Mouse (Mus musculus): ENCODE results near the gene Atp8b4. TPM values are rescaled to one million over a fixed set of nuclear protein-coding genes. Genes with fewer than 3 reads are reported as not detected.
"Not testable (repeated sequence)": the region's sequence is repeated elsewhere in the genome, so short reads cannot be mapped to it uniquely, and the experiment has no call there.

The Atp8b4 gene
- polyA plus RNA-seq, 1 experiment from 2014 or later = 0.12 TPM

- H3K9me3 ChIP-seq = no peaks in the 10 kb centered on the region
- no peaks in the 10 kb centered on the region for H3K36me3 ChIP-seq
- H3K4me3 ChIP-seq = no peak overlapping the region
- no peaks in the 10 kb centered on the region for H3K4me1 ChIP-seq (replicated peaks)
- no peak overlapping the region for H3K27ac ChIP-seq (replicated peaks)
- ATAC-seq (ENCODE audit: low FRiP score, low read depth) = no peak
- 94% methylated on average over 2 of the region's 2 CpGs for WGBS
- no peak overlapping the region for H3K9ac ChIP-seq
- no peaks in the 10 kb centered on the region for H3K27me3 ChIP-seq
- no peak overlapping the region for H3K4me2 ChIP-seq
These were observed 41.8 kb downstream of the Atp8b4 start for GRCm38 (mm10) chr2:126458661-126459060.

- not testable (repeated sequence) for H3K36me3 ChIP-seq; H3K4me1 ChIP-seq (replicated peaks); H3K9me3 ChIP-seq; H3K4me3 ChIP-seq; H3K27ac ChIP-seq (replicated peaks); H3K4me2 ChIP-seq; H3K9ac ChIP-seq; ATAC-seq (ENCODE audit: low FRiP score, low read depth); H3K27me3 ChIP-seq
- 57% methylated on average over 2 of the region's 2 CpGs for WGBS
These were observed 42.7 kb downstream of the Atp8b4 start for GRCm38 (mm10) chr2:126457759-126458158.

GRCm38 (mm10) chr2:126450937-126451302 lies 49.6 kb downstream of the Atp8b4 start:
- Histone ChIP-seq H3K4me2 (peak overlapping the region; percentile 28), H3K9ac (no peak overlapping the region), H3K27ac (replicated peaks) (peak overlapping the region; percentile 47), H3K4me3 (no peak overlapping the region), H3K36me3 (no peaks in the 10 kb centered on the region), H3K27me3 (no peaks in the 10 kb centered on the region), H3K9me3 (no peaks in the 10 kb centered on the region), H3K4me1 (replicated peaks) (peaks cover 10% of the 10 kb centered on the region; the same call in 1 of the 2 replicates)
- peak; percentile 69; the same call in 1 of the 2 replicates for ATAC-seq (ENCODE audit: low FRiP score, low read depth)
- WGBS = 37% methylated on average over 7 of the region's 7 CpGs

GRCm38 (mm10) chr2:126450210-126450936 lies 50.1 kb downstream of the Atp8b4 start:
- 37% methylated on average over 14 of the region's 14 CpGs for WGBS
- Histone ChIP-seq H3K9ac (no peak overlapping the region), H3K4me3 (no peak overlapping the region), H3K4me1 (replicated peaks) (peaks cover 10% of the 10 kb centered on the region; the same call in 1 of the 2 replicates), H3K9me3 (no peaks in the 10 kb centered on the region), H3K4me2 (peak overlapping the region; percentile 28), H3K27ac (replicated peaks) (peak overlapping the region; percentile 47), H3K27me3 (no peaks in the 10 kb centered on the region), H3K36me3 (no peaks in the 10 kb centered on the region)
- ATAC-seq (ENCODE audit: low FRiP score, low read depth) = peak; percentile 95

- 85% methylated on average over 6 of the region's 6 CpGs for WGBS
- no peaks in the 10 kb centered on the region for H3K9me3 ChIP-seq
- no peaks in the 10 kb centered on the region for H3K27me3 ChIP-seq
- no peak overlapping the region for H3K4me3 ChIP-seq
- no peak overlapping the region for H3K27ac ChIP-seq (replicated peaks)
- no peak overlapping the region for H3K4me2 ChIP-seq
- H3K4me1 ChIP-seq (replicated peaks) = 0 out of 2 replicates have a peak, but pooled peaks cover 3% of the 10 kb centered on the region
- H3K36me3 ChIP-seq = no peaks in the 10 kb centered on the region
- H3K9ac ChIP-seq = no peak overlapping the region
- ATAC-seq (ENCODE audit: low FRiP score, low read depth) = no peak
These were observed 55.4 kb downstream of the Atp8b4 start for GRCm38 (mm10) chr2:126445039-126445438.

- no peak overlapping the region for H3K9ac ChIP-seq
- H3K27me3 ChIP-seq = no peaks in the 10 kb centered on the region
- H3K4me1 ChIP-seq (replicated peaks) = no peaks in the 10 kb centered on the region
- no peak overlapping the region for H3K4me3 ChIP-seq
- H3K4me2 ChIP-seq = no peak overlapping the region
- 69% methylated on average over 4 of the region's 4 CpGs for WGBS
- no peak overlapping the region for H3K27ac ChIP-seq (replicated peaks)
- H3K9me3 ChIP-seq = no peaks in the 10 kb centered on the region
- no peaks in the 10 kb centered on the region for H3K36me3 ChIP-seq
- ATAC-seq (ENCODE audit: low FRiP score, low read depth) = no peak
These were observed 58.9 kb downstream of the Atp8b4 start for GRCm38 (mm10) chr2:126441586-126441985.

- H3K4me1 ChIP-seq (replicated peaks) = no peaks in the 10 kb centered on the region
- H3K27me3 ChIP-seq = no peaks in the 10 kb centered on the region
- no peaks in the 10 kb centered on the region for H3K9me3 ChIP-seq
- WGBS = 85% methylated on average over 1 of the region's 1 CpGs
- H3K27ac ChIP-seq (replicated peaks) = no peak overlapping the region
- H3K4me2 ChIP-seq = no peak overlapping the region
- H3K4me3 ChIP-seq = no peak overlapping the region
- no peak overlapping the region for H3K9ac ChIP-seq
- no peak for ATAC-seq (ENCODE audit: low FRiP score, low read depth)
- no peaks in the 10 kb centered on the region for H3K36me3 ChIP-seq
These were observed 65.8 kb downstream of the Atp8b4 start for GRCm38 (mm10) chr2:126434712-126435111.

- Histone ChIP-seq H3K9me3 (no peaks in the 10 kb centered on the region), H3K4me3 (no peak overlapping the region), H3K27me3 (no peaks in the 10 kb centered on the region), H3K36me3 (no peaks in the 10 kb centered on the region), H3K27ac (replicated peaks) (no peak overlapping the region), H3K4me2 (no peak overlapping the region), H3K4me1 (replicated peaks) (no peaks in the 10 kb centered on the region), H3K9ac (no peak overlapping the region)
- ATAC-seq (ENCODE audit: low FRiP score, low read depth) = no peak
- WGBS = 93% methylated on average over 9 of the region's 9 CpGs
These were observed 66.2 kb downstream of the Atp8b4 start for GRCm38 (mm10) chr2:126434305-126434704.

GRCm38 (mm10) chr2:126432481-126433066 lies 67.9 kb downstream of the Atp8b4 start:
- no peak for ATAC-seq (ENCODE audit: low FRiP score, low read depth)
- WGBS = 73% methylated on average over 9 of the region's 9 CpGs

GRCm38 (mm10) chr2:126429282-126429681 lies 71.2 kb downstream of the Atp8b4 start:
- Histone ChIP-seq H3K27me3 (no peaks in the 10 kb centered on the region), H3K4me3 (no peak overlapping the region), H3K4me1 (replicated peaks) (no peaks in the 10 kb centered on the region), H3K4me2 (no peak overlapping the region), H3K27ac (replicated peaks) (no peak overlapping the region), H3K36me3 (no peaks in the 10 kb centered on the region), H3K9me3 (no peaks in the 10 kb centered on the region), H3K9ac (no peak overlapping the region)
- WGBS = 23% methylated on average over 3 of the region's 3 CpGs
- peak; percentile 76 for ATAC-seq (ENCODE audit: low FRiP score, low read depth)

More at GRCm38 (mm10) chr2:126432481-126433066, 67.9 kb downstream of the Atp8b4 start:
- Histone ChIP-seq H3K36me3 (no peaks in the 10 kb centered on the region), H3K4me2 (no peak overlapping the region), H3K4me1 (replicated peaks) (no peaks in the 10 kb centered on the region), H3K27ac (replicated peaks) (no peak overlapping the region), H3K9ac (no peak overlapping the region), H3K9me3 (no peaks in the 10 kb centered on the region), H3K27me3 (no peaks in the 10 kb centered on the region), H3K4me3 (no peak overlapping the region)

- Histone ChIP-seq H3K9me3 (no peaks in the 10 kb centered on the region), H3K27ac (replicated peaks) (no peak overlapping the region), H3K4me3 (no peak overlapping the region), H3K9ac (no peak overlapping the region), H3K4me1 (replicated peaks) (no peaks in the 10 kb centered on the region), H3K27me3 (no peaks in the 10 kb centered on the region), H3K4me2 (no peak overlapping the region), H3K36me3 (no peaks in the 10 kb centered on the region)
- WGBS = 91% methylated on average over 3 of the region's 3 CpGs
- ATAC-seq (ENCODE audit: low FRiP score, low read depth) = no peak
These were observed 75.3 kb downstream of the Atp8b4 start for GRCm38 (mm10) chr2:126425223-126425622.

GRCm38 (mm10) chr2:126424714-126425113 lies 75.8 kb downstream of the Atp8b4 start:
- no peak overlapping the region for H3K9ac ChIP-seq
- H3K27me3 ChIP-seq = no peaks in the 10 kb centered on the region
- H3K36me3 ChIP-seq = no peaks in the 10 kb centered on the region
- no peak overlapping the region for H3K4me3 ChIP-seq
- no peak overlapping the region for H3K27ac ChIP-seq (replicated peaks)
- no peaks in the 10 kb centered on the region for H3K9me3 ChIP-seq
- 73% methylated on average over 8 of the region's 8 CpGs for WGBS
- no peaks in the 10 kb centered on the region for H3K4me1 ChIP-seq (replicated peaks)
- ATAC-seq (ENCODE audit: low FRiP score, low read depth) = peak; percentile 30; the same call in 1 of the 2 replicates
- H3K4me2 ChIP-seq = no peak overlapping the region
